Mouse (Mus musculus): ENCODE results near the gene Gm5475.
A peak's percentile ranks its signal among the peaks of the same experiment; 100 is the strongest.

Gm5475 gene

GRCm38 (mm10) chr15:100449495-100449894 lies 27.5 kb downstream of the Gm5475 start:
- no peak for DNase-seq (ENCODE audit: low read depth)

DNA sequence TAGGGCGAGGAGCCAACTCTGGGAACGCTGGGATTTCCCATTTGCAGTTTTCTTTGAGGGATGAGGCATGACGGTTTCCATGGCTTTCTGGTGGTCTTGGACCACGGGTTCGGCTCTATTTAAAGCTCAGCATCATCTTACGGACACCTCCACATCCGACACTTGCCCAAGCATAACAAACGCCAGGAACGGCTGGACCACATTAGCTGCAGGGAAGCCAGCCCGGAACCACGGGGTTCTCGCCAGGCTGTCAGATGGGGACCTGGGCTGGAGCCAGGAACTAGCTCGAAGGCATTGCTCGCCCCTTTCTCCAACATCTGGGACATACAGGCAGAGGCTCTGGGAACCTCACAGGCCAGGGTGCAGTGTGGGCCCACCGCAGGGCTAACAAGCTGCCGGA lies 29.3 kb downstream of the Gm5475 start:
- DNase-seq (ENCODE audit: low read depth): no peak

DNA sequence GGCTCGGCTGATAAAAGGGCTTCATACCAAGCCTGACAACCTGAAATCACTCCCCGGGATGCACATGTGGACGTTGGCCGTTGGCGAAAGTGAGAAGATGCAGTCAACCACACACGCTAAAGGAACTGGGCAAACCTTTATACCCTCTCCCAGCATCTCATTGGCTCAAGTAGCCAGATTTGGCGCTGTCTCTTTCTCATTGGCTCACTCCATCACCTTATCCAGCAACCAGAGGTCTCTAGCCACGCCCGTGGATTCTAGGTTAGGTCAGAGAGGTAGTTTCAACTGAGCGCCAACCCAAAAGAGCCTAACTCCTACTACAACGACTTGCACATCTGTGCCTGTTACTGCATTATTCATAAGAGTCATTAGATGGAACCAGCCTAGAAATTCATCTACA lies 30.5 kb downstream of the Gm5475 start:
- no peak for DNase-seq (ENCODE audit: low read depth)

DNA sequence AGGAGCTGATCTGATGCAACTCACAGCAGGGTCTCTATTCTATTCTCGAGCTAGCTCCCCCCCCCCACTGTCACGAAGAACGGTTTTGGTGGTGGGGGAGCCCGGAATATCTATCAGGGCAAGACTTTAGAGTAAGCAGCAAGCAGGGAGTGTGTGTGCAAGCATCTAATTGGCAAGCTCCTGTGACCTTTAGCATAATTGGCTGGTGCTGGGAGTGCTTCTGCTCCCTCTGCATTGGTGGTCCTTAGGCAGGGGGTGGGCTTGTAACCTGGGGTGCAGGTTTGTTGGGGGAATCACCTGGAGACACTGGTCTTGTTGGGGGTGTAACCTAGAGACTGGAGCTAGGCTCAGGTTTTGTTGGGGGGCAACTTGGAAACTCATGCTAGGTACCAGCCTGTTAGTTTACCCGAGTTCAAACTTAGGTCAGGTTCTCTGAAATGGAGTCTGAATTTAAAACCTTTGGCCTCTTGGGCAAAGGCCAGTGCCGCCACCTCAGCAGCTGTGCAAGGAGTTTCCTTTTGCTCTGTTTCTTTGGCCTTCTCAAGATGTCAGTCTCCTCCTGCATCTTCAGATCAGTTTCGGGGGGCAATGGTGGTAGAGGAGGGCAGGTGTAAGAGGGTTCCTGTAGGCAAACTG lies 34.5 kb downstream of the Gm5475 start:
- no peak for DNase-seq (ENCODE audit: low read depth)

DNA sequence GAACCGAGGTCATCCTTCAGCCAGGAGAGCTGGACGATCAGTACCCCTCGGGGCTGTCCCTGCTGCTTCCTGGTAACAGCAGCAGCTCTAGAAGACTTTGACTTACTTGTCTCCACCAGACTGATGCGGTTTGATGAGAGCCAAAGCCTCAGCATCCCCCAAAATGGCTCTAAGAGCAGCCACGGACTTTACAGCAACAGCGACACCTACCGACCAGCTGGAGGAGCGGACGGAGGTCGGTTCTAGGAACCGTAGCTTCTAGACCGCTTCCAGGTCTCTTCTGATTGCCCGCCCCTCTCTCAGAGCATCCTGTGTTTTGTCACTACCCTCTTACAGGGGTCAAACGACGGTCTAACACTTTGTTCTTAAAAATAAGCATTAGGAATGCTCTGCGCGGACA lies 35.4 kb downstream of the Gm5475 start:
- peak; percentile 82 for DNase-seq (ENCODE audit: low read depth)

- peak; percentile 89 for DNase-seq (ENCODE audit: low read depth)
These were observed 36.1 kb downstream of the Gm5475 start for GRCm38 (mm10) chr15:100458055-100458454.

- DNase-seq (ENCODE audit: low read depth): no peak
These were observed 39.0 kb downstream of the Gm5475 start for GRCm38 (mm10) chr15:100460942-100461341.

- no peak for DNase-seq (ENCODE audit: low read depth)
These were observed 39.7 kb downstream of the Gm5475 start for GRCm38 (mm10) chr15:100461646-100462045.

DNA sequence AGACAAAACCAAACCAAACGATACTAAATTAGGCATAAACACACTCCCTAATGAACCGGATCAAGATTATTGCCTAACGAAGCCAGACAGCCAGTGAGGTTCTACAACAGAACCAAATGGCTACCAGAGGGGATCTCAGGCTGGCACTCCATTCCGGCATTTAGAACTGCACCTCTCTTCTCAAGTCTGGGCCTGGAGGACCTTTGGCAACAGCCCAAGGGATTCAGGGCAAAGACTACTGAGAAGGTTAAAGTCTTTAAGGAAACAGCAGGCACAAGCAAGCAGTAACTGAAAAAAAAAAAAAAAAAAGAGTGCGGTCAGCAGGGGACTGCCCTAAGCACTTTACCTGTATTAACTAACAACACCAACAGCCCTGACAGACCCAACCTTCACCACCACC lies 40.1 kb downstream of the Gm5475 start:
- DNase-seq (ENCODE audit: low read depth): no peak

GRCm38 (mm10) chr15:100463712-100464111 lies 41.8 kb downstream of the Gm5475 start:
- DNase-seq (ENCODE audit: low read depth): no peak

GRCm38 (mm10) chr15:100465432-100465831 lies 43.5 kb downstream of the Gm5475 start:
- no peak for DNase-seq (ENCODE audit: low read depth)

- DNase-seq (ENCODE audit: low read depth): no peak
These were observed 45.8 kb downstream of the Gm5475 start for GRCm38 (mm10) chr15:100467738-100468137.

DNA sequence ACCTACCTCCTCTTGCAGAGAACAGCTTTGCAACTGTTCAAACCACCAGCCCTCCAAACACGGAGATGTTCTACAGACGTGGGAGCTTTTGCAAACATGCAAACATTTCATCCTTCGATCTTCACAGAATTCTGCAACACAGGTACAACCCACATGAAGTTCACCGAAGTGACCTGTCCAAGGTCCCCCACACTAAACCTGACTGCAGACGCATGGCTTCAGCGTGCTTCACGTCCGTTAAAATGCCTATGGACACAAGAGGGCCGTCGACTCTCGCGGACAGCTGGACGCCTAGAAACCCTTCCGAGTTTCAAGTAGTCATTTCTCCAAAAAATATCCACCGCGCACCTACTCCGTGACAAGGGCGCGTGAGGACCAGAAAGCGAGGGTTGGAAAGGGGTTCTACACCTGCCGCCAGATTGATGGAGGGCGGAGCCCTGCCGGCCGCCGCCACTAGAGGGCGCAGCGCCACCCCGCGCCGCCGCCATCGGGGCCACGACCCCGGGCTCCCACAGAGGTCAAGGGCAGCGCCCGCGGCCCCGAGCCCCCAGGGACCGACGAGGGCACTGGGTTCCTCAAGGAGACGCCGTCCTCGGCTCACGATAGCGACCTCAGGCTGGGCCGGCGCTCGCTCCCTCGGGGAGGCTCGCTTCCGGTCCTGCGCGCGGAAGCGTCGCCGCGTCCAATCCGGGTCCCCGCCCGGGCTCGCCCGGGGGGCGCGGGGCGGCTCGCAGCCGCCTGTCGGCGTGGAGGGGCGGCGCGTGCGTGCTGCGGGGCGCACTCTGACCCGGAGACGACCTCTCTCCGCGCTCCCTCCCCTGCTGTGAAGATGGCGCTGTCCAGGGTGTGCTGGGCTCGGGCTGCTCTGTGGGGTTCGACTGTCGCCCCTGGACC lies 46.6 kb downstream of the Gm5475 start, which contains the start of gene Letmd1:
TSS of gene Letmd1 (plus strand) at position 729 of the 894 bp plus-strand sequence.
- DNase-seq (ENCODE audit: low read depth): peak; percentile 58

GRCm38 (mm10) chr15:100469189-100469545 lies 47.2 kb downstream of the Gm5475 start:
- DNase-seq (ENCODE audit: low read depth): no peak

DNA sequence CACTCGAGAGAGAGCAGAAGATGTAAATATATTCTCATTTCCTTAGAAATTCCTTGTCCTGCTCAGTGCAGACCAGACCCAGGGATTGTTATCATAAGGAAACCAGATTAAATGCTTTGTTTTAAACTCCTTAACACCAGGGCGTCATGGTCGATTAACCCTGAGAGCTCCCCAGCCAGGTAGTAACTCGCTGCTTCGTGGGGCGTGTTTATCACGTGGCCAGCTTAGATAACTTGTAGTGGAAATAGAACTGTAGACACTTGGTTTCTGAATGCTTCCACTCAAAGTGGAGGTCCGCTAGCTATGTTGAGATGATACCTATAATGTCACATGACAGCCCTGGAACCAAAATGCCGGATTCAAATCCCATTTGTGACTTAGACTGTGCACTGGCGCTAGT lies 48.1 kb downstream of the Gm5475 start:
- no peak for DNase-seq (ENCODE audit: low read depth)

DNA sequence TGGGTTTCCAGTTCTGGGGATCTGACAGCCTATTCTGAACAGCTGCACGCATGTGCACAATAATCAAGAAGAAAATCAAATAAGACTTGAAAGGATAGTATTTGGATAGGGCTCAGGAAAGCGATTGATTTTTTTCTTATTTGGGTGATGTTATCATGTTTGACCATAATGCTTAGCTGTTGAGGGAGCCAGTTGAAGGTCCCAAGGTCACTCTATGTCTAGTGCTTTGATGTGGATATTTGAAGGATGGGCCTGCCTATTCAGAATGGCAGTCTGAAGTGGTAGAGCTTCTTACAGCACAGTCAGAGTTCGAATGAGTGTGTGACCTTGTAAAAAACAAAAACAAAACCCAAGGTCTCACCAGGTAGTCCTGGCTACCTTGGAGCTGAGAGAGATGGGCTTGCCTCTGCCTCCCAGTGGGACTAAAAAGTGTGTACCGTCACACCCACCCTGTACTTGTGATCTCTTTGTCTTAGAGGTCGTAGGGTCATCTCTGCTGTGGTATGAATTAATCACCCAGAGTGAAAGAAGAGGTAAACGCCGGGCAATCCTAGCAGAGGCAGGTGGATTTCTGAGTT lies 52.1 kb downstream of the Gm5475 start:
- DNase-seq (ENCODE audit: low read depth): no peak

Measured in c-Kit-positive CD71-negative TER-119-negative erythroid progenitor cells, embryonic 14.5 days (primary cell).